Mouse (Mus musculus): ENCODE results near the gene Nobox.

The Nobox gene

DNA sequence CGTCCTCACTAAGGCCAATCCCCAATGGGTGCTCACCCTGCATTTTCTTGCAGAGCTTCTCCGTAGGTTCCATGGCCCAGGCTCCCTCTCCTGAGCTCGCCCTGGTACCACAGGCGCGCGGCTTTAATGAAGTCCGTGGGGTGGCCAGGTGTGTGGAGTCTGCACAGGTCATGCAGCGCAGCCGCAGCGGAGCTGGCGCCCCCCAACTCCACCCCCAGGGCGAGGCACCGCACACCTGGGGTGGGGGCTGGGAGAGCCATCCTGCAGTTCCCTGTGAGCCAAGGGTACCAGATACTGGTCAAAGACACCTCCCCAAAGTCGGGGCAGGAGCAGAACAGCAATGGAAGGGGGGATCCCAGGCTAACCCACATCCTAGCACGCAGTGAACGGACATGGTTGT, at the start of gene Nobox:
Gene Nobox (minus strand): TSS at position 101 of the 400 bp plus-strand sequence.
- DNase-seq = no peak

GRCm38 (mm10) chr6:43354562-43355241, 45.3 kb upstream of the Nobox start:
- DNase-seq = peak in 1 of 2 experiments; percentile 16

DNA sequence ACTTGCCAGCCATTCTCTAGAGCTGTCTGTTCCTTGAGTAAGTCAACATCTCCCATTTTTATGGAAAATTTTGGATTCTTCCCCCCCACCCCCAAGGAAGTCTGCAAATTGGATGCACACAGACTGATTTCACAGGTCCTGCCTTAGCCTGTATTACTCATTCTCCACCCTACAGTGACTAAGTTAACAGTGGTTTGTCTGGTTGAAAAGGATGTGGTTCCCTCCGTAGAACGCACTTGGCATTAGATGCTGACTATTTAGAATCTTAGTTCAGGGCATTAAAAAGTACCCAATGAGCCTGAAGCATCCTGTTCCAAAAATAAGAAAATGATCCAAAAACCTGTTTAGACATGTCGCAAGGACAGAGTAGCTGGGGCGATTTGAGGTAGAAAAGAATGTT, 44.1 kb upstream of the Nobox start:
- DNase-seq = no peak

DNA sequence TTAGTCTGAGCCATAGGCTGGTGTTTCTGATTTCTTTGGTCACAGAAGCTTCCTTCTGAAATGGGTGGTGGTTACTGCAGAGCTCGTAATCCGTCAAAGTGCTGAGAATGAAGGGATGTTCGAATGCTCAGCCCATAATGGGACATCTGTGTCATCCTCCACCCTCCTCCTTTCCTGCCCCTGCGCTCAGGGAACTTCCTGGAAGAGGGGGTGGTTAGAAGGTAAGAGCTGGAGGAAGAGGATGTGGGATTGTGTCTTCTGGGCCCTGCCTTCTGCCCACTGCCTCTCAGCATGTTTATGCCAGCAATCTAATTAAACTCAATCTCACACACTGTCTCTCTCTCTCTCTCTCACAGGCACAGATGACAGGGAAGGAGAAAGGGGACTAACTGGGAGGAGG, 39.7 kb upstream of the Nobox start:
- no peak for DNase-seq

DNA sequence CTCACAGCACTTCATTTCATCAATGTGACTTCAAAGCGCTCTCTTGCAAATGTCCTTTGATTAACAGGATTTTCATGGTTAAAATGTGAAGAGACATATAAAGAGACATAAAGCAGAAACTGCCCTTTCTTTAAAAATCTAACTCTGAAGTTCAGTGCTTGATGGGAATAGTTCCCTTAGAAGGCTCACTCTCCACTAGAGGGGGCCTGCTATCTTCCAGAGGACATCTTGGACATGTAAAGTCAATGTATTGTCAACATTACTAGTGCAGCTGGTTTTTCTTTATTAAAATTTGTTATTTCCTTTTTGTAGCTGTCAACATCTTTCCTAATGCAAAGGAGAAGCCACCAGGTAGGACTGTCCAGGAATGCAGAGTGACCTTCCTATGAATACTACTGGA, 38.3 kb upstream of the Nobox start:
- peak in 1 of 2 experiments; percentile 16 for DNase-seq

- DNase-seq = no peak
Observed at GRCm38 (mm10) chr6:43343006-43343405, 33.7 kb upstream of the Nobox start.

- DNase-seq = no peak
Observed at GRCm38 (mm10) chr6:43342386-43342785, 33.0 kb upstream of the Nobox start.

- DNase-seq = no peak
Observed at GRCm38 (mm10) chr6:43338804-43339203, 29.4 kb upstream of the Nobox start.

DNA sequence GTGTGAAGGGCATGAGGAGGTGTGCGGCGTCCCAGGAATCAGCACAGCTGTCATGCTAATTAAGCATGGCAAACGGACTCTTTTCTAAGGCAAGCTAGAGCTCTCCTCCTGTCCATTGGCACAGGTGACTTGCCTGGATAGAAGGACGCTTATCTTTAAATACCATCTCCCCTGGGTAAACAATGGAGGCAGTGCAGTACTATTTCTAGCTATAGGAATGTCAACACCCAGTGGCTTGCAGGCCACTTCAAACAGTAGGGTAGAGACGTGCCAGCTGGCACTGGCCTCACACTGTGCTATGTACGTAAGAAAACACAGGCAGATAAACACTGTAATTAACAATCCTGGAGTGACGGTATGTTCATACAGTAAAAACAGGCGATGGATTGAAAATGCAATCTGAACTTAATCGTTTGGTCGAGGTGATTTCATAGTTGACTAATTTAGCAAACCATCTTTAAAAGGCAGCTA, 28.2 kb upstream of the Nobox start:
- peak; percentile 21 to 47 for DNase-seq

- no peak for DNase-seq
Observed at GRCm38 (mm10) chr6:43335619-43336234, 26.4 kb upstream of the Nobox start.

- DNase-seq = no peak
Observed at GRCm38 (mm10) chr6:43333479-43333878, 24.1 kb upstream of the Nobox start.

GRCm38 (mm10) chr6:43312961-43313656, 3.8 kb upstream of the Nobox start:
- no peak for DNase-seq

DNA sequence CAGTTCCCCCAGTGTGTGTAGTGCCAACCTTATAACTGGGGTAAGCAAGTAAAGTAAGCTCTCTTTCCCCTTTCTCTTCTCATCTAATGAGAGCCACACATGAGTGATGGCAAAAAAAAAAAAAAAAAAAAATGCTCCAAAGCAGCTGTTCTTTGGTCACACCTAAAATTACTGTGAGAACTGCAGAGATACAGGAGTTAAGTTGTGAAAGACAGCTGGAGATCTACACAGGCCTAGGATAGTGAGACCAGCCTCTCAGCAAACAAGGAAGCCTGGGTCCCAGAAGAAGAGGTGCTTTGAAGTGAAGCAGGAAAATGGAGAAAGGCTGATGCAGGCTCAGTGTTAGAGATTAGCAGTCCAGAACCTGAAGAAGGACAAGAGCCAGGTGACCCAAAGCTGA, 3.2 kb upstream of the Nobox start:
- no peak for DNase-seq

- DNase-seq = peak; percentile 45 to 53
Observed at GRCm38 (mm10) chr6:43310071-43310470, 717 bp upstream of the Nobox start.

DNA sequence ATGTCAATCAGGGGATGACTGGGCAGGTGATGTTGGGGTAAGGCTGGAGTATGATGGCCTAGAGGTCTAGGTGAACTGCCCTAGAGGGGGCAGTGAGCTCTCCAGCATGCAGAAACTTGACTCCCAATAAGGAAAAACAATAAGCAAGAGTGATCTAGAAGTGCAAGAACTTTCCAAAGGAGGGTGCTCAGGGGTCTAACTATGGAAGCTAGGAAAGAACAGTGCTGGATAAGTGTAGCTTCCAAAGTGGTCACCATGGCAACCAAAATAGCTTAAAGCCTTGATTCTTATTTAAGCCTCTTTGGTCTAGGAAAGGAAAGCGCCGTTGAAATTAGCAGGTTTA, 11.9 kb downstream of the Nobox start:
- no peak for DNase-seq

GRCm38 (mm10) chr6:43296798-43297507, 12.4 kb downstream of the Nobox start:
- no peak for DNase-seq

DNA sequence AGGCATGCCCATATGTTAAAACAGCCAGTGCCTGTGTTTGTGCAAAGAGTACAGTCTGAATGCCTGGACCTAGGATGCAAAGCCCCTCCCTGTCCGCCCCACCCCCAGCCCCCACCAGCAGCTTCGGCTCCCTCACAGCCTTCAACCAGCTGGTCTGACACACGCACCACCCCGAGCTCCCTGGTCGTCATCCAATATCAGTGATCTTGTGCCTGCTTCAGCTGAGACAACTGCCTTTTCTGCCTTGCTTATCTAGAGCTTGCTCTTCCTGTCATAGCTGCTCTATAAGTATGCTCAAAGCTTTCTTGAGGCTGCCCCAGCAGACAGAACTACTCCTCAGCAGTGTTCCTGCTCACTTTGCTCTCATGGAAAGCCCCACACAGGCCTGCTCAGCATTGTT, 13.4 kb downstream of the Nobox start:
- no peak for DNase-seq

DNA sequence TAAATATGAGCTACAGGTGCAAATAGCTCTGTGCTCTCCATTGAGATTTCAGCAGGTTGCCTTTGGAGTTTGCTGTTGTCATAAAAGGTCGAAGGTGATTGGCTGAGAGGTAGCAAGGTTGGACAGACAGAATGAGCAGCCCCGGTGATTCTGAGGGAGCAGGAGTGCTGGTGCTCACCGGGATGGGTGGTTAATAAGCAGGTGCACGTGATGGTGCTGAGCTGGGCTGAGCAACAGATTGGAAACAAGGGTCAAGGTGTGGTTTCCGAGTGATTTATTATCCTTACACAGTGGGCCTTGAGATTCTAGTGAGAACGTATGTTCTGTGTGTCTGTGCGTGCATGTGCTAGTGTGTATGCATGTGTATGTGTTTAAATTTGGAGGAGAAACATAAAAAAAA, 16.2 kb downstream of the Nobox start:
- DNase-seq = peak in 1 of 2 experiments; percentile 26

GRCm38 (mm10) chr6:43292471-43293076, 16.8 kb downstream of the Nobox start:
- DNase-seq = peak in 1 of 2 experiments; percentile 43

DNA sequence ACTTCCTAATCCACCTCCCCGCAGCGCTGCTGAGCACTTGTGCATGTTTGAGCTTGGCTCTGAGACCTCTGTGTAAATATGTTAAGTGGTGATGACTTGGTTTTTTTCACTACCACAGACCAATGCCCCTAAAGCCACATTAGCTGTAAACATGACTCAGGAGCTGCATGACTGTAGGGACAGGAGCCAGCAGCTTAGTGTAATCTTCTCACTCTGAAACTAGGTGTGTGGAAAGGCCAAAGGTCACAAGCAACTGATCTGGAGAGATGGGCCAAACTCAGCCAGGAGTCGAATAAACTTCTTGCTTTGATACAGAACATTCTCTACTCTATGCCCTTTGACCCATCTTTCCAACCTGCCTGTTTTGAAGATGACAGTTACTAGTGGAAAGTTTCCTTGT, 17.3 kb downstream of the Nobox start:
- no peak for DNase-seq

DNA sequence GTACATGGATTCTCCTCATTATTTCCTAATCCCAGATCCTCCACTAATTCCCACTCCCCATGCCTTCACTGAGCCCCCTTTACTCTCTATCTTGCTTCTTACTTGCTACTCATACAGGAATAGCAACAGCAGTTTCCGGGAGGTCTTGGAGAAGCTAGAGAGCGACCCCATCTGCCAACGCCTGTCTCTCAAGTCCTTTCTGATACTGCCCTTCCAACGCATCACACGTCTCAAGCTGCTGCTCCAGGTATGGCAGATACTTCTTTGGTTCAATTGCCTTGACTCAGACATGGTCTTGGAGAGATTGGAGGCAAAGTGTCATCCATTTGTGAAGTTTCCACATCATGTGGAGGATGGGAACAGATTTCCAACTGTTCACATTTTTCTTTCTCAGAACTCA, 28.9 kb downstream of the Nobox start:
- DNase-seq = no peak

- peak in 1 of 2 experiments; percentile 17 for DNase-seq
Observed at GRCm38 (mm10) chr6:43278247-43278646, 31.1 kb downstream of the Nobox start.

DNA sequence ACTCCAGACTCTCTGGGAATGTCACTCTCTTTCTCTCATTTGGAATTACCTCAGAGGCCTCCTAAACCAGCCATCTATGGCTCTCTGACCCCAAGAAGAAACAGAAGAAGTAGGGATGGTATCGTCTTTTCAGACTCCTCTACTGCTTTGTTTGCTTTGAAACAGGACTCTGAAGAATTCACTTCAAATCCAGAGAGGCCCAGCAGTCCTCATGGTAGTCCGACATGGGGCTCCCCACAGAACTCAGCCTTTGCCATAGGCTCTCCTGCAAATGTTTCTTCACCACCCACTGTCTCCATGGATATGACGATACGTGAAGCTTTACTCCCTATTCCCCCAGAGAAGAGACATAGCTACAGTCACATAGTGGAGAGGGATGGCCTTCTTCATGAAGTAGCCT, 35.2 kb downstream of the Nobox start:
- no peak for DNase-seq
